Mouse (Mus musculus): ENCODE data around the gene Ddx27. TPM values are rescaled to one million over a fixed set of nuclear protein-coding genes. Genes with fewer than 3 reads are reported as not detected.

Ddx27 gene
- polyA plus RNA-seq, 1 experiment from 2014 or later = 56.6 TPM

GRCm38 (mm10) chr2:167080387-167080786 is 65.4 kb downstream of the Ddx27 start:
- 89% methylated on average over 3 of the region's 3 CpGs for WGBS
- no peaks in the 10 kb centered on the region for H3K36me3 ChIP-seq (replicated peaks)
- no peaks in the 10 kb centered on the region for H3K9me3 ChIP-seq
- H3K4me3 ChIP-seq (replicated peaks) = no peak overlapping the region
- no peak overlapping the region for H3K9ac ChIP-seq
- no peak for ATAC-seq (ENCODE audit: low FRiP score)
- H3K4me2 ChIP-seq = no peak overlapping the region
- H3K27me3 ChIP-seq = no peaks in the 10 kb centered on the region
- H3K27ac ChIP-seq = no peak overlapping the region
- H3K4me1 ChIP-seq = peaks cover 25% of the 10 kb centered on the region

GRCm38 (mm10) chr2:167081135-167081534 is 66.1 kb downstream of the Ddx27 start:
- ATAC-seq (ENCODE audit: low FRiP score) = no peak
- Histone ChIP-seq H3K9me3 (no peaks in the 10 kb centered on the region), H3K9ac (no peak overlapping the region), H3K4me1 (peaks cover 25% of the 10 kb centered on the region), H3K27me3 (no peaks in the 10 kb centered on the region), H3K27ac (no peak overlapping the region), H3K36me3 (replicated peaks) (no peaks in the 10 kb centered on the region), H3K4me2 (no peak overlapping the region), H3K4me3 (replicated peaks) (no peak overlapping the region)
- 60% methylated on average over 6 of the region's 6 CpGs for WGBS

GRCm38 (mm10) chr2:167081639-167082038 is 66.6 kb downstream of the Ddx27 start:
- Histone ChIP-seq H3K27ac (no peak overlapping the region), H3K36me3 (replicated peaks) (no peaks in the 10 kb centered on the region), H3K4me1 (peaks cover 25% of the 10 kb centered on the region), H3K27me3 (no peaks in the 10 kb centered on the region), H3K4me3 (replicated peaks) (no peak overlapping the region), H3K9me3 (no peaks in the 10 kb centered on the region), H3K9ac (no peak overlapping the region), H3K4me2 (no peak overlapping the region)
- whole genome bisulfite sequencing = 41% methylated on average over 4 of the region's 4 CpGs
- ATAC-seq (ENCODE audit: low FRiP score) = peak; percentile 33; the same call in 1 of the 2 replicates

Other genes starting within 250 kb of the Ddx27 start
- 10.0 and 11.1 TPM in 2 replicates for gene Trp53rkb, start 222.7 kb upstream of the Ddx27 start, polyA plus RNA-seq (2016; fragmentation: Nextera tagmentation; extraction: Ambion mirVana)
- gene Arfgef2, start 209.6 kb upstream of the Ddx27 start, polyA plus RNA-seq (2016; fragmentation: Nextera tagmentation; extraction: Ambion mirVana) = 5.3 and 5.8 TPM in 2 replicates
- 173 and 188 TPM in 2 replicates for gene Cse1l, start 109.2 kb upstream of the Ddx27 start, polyA plus RNA-seq (2016; fragmentation: Nextera tagmentation; extraction: Ambion mirVana)
- 121 and 125 TPM in 2 replicates for gene Stau1, start 18.9 kb upstream of the Ddx27 start, polyA plus RNA-seq (2016; fragmentation: Nextera tagmentation; extraction: Ambion mirVana)
- 8.5 and 9.2 TPM in 2 replicates for gene Znfx1, start 47.8 kb downstream of the Ddx27 start, polyA plus RNA-seq (2016; fragmentation: Nextera tagmentation; extraction: Ambion mirVana)
- gene Kcnb1, start 175.0 kb downstream of the Ddx27 start, polyA plus RNA-seq (2016; fragmentation: Nextera tagmentation; extraction: Ambion mirVana) = 1.3 and 1.8 TPM in 2 replicates
- gene Ptgis, start 225.4 kb downstream of the Ddx27 start, polyA plus RNA-seq (2016; fragmentation: Nextera tagmentation; extraction: Ambion mirVana) = 4.8 and 6.0 TPM in 2 replicates